ENCODE assay signal across 19 mouse cellular contexts in genomic region chr2:59533504-59533903, GRCm38 (mm10). TPM values are rescaled to one million over a fixed set of nuclear protein-coding genes. Genes with fewer than 3 reads are reported as not detected.
A peak's percentile ranks its signal among the peaks of the same experiment; 100 is the strongest.
DNase-seq lines count a peak whose midpoint lies in the region; ATAC-seq lines count a peak whose summit lies in the region.
"Had no signal": no experiment of that assay in that cellular context is flagged by ENCODE, and none has a peak within 500 bp of the region (broad histone marks: within the 10 kb centered on the region; RNA-seq: fewer than 3 reads in every experiment).

No protein-coding gene starts in this region.

- no peak overlapping the region for H3K9ac ChIP-seq in forebrain, embryonic 14.5 days (ENCODE audit: low read length)
- no peak overlapping the region for H3K9ac ChIP-seq in hindbrain, embryonic 12.5 days
- H3K9ac ChIP-seq: hindbrain, embryonic 13.5 days; midbrain, embryonic 12.5 days; neural tube, embryonic 15.5 days had no signal

- H3K9me3 ChIP-seq in embryonic facial prominence, embryonic 10.5 days: no peaks in the 10 kb centered on the region
- no peaks in the 10 kb centered on the region for H3K9me3 ChIP-seq in forebrain, embryonic 14.5 days (replicated peaks; ENCODE audit: control insufficient read depth, low read length)
- no peaks in the 10 kb centered on the region for H3K9me3 ChIP-seq in hindbrain, embryonic 12.5 days (replicated peaks)
- H3K9me3 ChIP-seq: hindbrain, embryonic 13.5 days; midbrain, embryonic 12.5 days; neural tube, embryonic 15.5 days had no signal

- 89% methylated on average over 10 of the region's 10 CpGs for WGBS in embryonic facial prominence, embryonic 10.5 days
- 93% methylated on average over 10 of the region's 10 CpGs for WGBS in forebrain, embryonic 14.5 days
- 90% methylated on average over 10 of the region's 10 CpGs for WGBS in hindbrain, embryonic 12.5 days

- no peak overlapping the region for H3K4me2 ChIP-seq in forebrain, embryonic 14.5 days (ENCODE audit: low read length)
- H3K4me2 ChIP-seq in hindbrain, embryonic 12.5 days (replicated peaks): no peak overlapping the region
- H3K4me2 ChIP-seq: hindbrain, embryonic 13.5 days; midbrain, embryonic 12.5 days; neural tube, embryonic 15.5 days had no signal

- peak overlapping the region; percentile 31; the same call in 1 of the 2 replicates for H3K27ac ChIP-seq in embryonic facial prominence, embryonic 10.5 days (replicated peaks)
- H3K27ac ChIP-seq in forebrain, embryonic 14.5 days (ENCODE audit: low read depth, low read length): no peak overlapping the region
- H3K27ac ChIP-seq in hindbrain, embryonic 12.5 days: no peak overlapping the region
- H3K27ac ChIP-seq: hindbrain, embryonic 13.5 days; macrophage; midbrain, embryonic 12.5 days; neural tube, embryonic 15.5 days; stomach, postnatal 0 days had no signal

- H3K36me3 ChIP-seq in embryonic facial prominence, embryonic 10.5 days (replicated peaks): no peaks in the 10 kb centered on the region
- H3K36me3 ChIP-seq in forebrain, embryonic 14.5 days (ENCODE audit: control insufficient read depth, insufficient read depth, low read length): no peaks in the 10 kb centered on the region
- no peaks in the 10 kb centered on the region for H3K36me3 ChIP-seq in hindbrain, embryonic 12.5 days
- H3K36me3 ChIP-seq: hindbrain, embryonic 13.5 days; midbrain, embryonic 12.5 days; neural tube, embryonic 15.5 days had no signal

- ATAC-seq in frontal cortex, adult (ENCODE audit: low TSS enrichment): peak; percentile 20
- ATAC-seq in forebrain, embryonic 14.5 days: no peak
- no peak for ATAC-seq in hindbrain, embryonic 12.5 days (ENCODE audit: low FRiP score)
- ATAC-seq: Patski had no signal

- DNase-seq in frontal cortex, postnatal 10 days (ENCODE audit: low spot score in 2 of 2): no peak
- DNase-seq in layer of hippocampus, adult 11-12 months (ENCODE audit: low spot score): peak; percentile 60
- no peak for DNase-seq in layer of hippocampus, postnatal 25 days (ENCODE audit: extremely low spot score in 1 of 2, low spot score in 1 of 2)
- DNase-seq in R1 (ENCODE audit: low read depth, low spot score): peak; percentile 39
- DNase-seq in embryonic facial prominence, embryonic 10.5 days (ENCODE audit: low spot score): no peak
- DNase-seq in forebrain, embryonic 14.5 days (ENCODE audit: low spot score): no peak
- DNase-seq: kidney, adult 8-10 months; liver; lung, adult 2 months; thymus, postnatal 36 days had no signal

- no peak overlapping the region for H3K4me3 ChIP-seq in embryonic facial prominence, embryonic 10.5 days
- no peak overlapping the region for H3K4me3 ChIP-seq in forebrain, embryonic 14.5 days (ENCODE audit: low read depth, low read length)
- no peak overlapping the region for H3K4me3 ChIP-seq in hindbrain, embryonic 12.5 days
- H3K4me3 ChIP-seq: hindbrain, embryonic 13.5 days; midbrain, embryonic 12.5 days; neural tube, embryonic 15.5 days had no signal

- H3K27me3 ChIP-seq in embryonic facial prominence, embryonic 10.5 days (replicated peaks; ENCODE audit: low read depth, poor library complexity, severe bottlenecking): no peaks in the 10 kb centered on the region
- no peaks in the 10 kb centered on the region for H3K27me3 ChIP-seq in forebrain, embryonic 14.5 days (replicated peaks; ENCODE audit: control insufficient read depth, insufficient read depth, low read length)
- H3K27me3 ChIP-seq in hindbrain, embryonic 12.5 days: 0 out of 2 replicates have a peak, but pooled peaks cover 2% of the 10 kb centered on the region
- H3K27me3 ChIP-seq: midbrain, embryonic 12.5 days; neural tube, embryonic 15.5 days; Patski had no signal

- H3K4me1 ChIP-seq in embryonic facial prominence, embryonic 10.5 days: peaks cover 45% of the 10 kb centered on the region
- peaks cover 7% of the 10 kb centered on the region; the same call in 1 of the 2 replicates for H3K4me1 ChIP-seq in forebrain, embryonic 14.5 days (ENCODE audit: control insufficient read depth, insufficient read depth, low read length)
- H3K4me1 ChIP-seq in hindbrain, embryonic 12.5 days: peaks cover 6% of the 10 kb centered on the region

RNA-seq across cellular contexts. Expression of gene Dapl1, which starts 49.1 kb away (rescaled TPM):
- not detected for total RNA-seq in layer of hippocampus, postnatal 25 days (2021)
- 8.5 and 11.3 TPM in 2 replicates for polyA plus RNA-seq in embryonic facial prominence, embryonic 10.5 days (2016; fragmentation: Nextera tagmentation; extraction: Ambion mirVana)
- polyA plus RNA-seq in forebrain, embryonic 14.5 days (2014; fragmentation: Nextera tagmentation; extraction: Ambion mirVana): 0.66 and 1.3 TPM in 2 replicates
- polyA plus RNA-seq in hindbrain, embryonic 12.5 days (2016; fragmentation: Nextera tagmentation; extraction: Ambion mirVana): 1.6 and 3.4 TPM in 2 replicates
- total RNA-seq: gastrocnemius, postnatal 4 days had no signal
- polyA plus RNA-seq: hindbrain, embryonic 13.5 days; macrophage; Patski had no signal

Comparison
In these comparisons a context has a peak if more than half of its experiments do, and no peak if none do; other contexts are left out.
1. DNase-seq: peak in layer of hippocampus, adult 11-12 months (single experiment) and R1 (single experiment); none in frontal cortex, postnatal 10 days (0 of 2), layer of hippocampus, postnatal 25 days (0 of 2), embryonic facial prominence, embryonic 10.5 days (single experiment) and forebrain, embryonic 14.5 days (single experiment).